Mouse (Mus musculus) stomach, embryonic 14.5 days (tissue): ENCODE results near the gene Intu. TPM values are rescaled to one million over a fixed set of nuclear protein-coding genes. Genes with fewer than 3 reads are reported as not detected.

ENCODE experiments used
- ATAC-seq: fragments of 200-750 bp; cut with Nextera tagmentation; 2 replicates; pipeline ENCODE4 v1.8.0; 2017; ENCODE audit warnings: low read depth, moderate TSS enrichment; ENCODE audit not compliant: insufficient number of reproducible peaks, insufficient read depth, low FRiP score
- H3K27ac ChIP-seq: fragments of 300-500 bp; sonication (generic); 2 replicates; pipeline ENCODE4 v1.5.1; 2014; ENCODE audit warnings: mild to moderate bottlenecking, low read length, moderate library complexity, mixed read lengths
- H3K27me3 ChIP-seq: fragments of 300-500 bp; sonication (generic); 2 replicates; pipeline ENCODE4 v1.6.1; 2014; ENCODE audit warnings: low read length, control low read depth, mixed read lengths; ENCODE audit not compliant: control insufficient read depth, insufficient read depth
- H3K36me3 ChIP-seq: fragments of 300-500 bp; sonication (generic); 2 replicates; pipeline ENCODE4 v1.6.1; 2014; ENCODE audit warnings: mild to moderate bottlenecking, control low read depth, low read length, moderate library complexity, mixed read lengths; ENCODE audit not compliant: control insufficient read depth, insufficient read depth
- H3K4me1 ChIP-seq: fragments of 300-500 bp; sonication (generic); 2 replicates; pipeline ENCODE4 v1.6.1; 2014; ENCODE audit warnings: low read length, control low read depth, mixed read lengths; ENCODE audit not compliant: control insufficient read depth, insufficient read depth
- H3K4me2 ChIP-seq: fragments of 300-500 bp; sonication (generic); replicated peaks from 2 replicates; pipeline ENCODE4 v1.6.1; 2014; ENCODE audit warnings: low read depth, low read length, control low read depth
- H3K4me3 ChIP-seq: fragments of 300-500 bp; sonication (generic); 2 replicates; pipeline ENCODE4 v1.5.1; 2014; ENCODE audit warnings: low read depth, low read length, control low read depth
- H3K9ac ChIP-seq: fragments of 300-500 bp; sonication (generic); replicated peaks from 2 replicates; pipeline ENCODE4 v1.6.1; 2014; ENCODE audit warnings: low read depth, mild to moderate bottlenecking, control low read depth, low read length, moderate library complexity, mixed read lengths
- H3K9me3 ChIP-seq: fragments of 300-500 bp; sonication (generic); 2 replicates; pipeline ENCODE4 v1.6.1; 2016; ENCODE audit warnings: low read depth, low read length, control low read depth; ENCODE audit not compliant: control insufficient read depth
- WGBS: fragments of 180-500 bp; shearing (Covaris S2); extraction: QIAGEN DNeasy Blood & Tissue Kit; methylation state at CpG from one replicate; pipeline ENCODE4 v1.1.7; 2014; 5-methylcytosine and 5-hydroxymethylcytosine counted together
- polyA plus RNA-seq: library from polyadenylated mRNA; unstranded; fragments of >200 nt; fragmentation: Nextera tagmentation; extraction: Ambion mirVana; gene quantifications from 2 replicates; pipeline ENCODE4 v1.2.1, GENCODE M21; 2014

The Intu gene
- polyA plus RNA-seq, 1 experiment from 2014 or later, result 3.3 TPM

- no peaks in the 10 kb centered on the region for H3K4me1 ChIP-seq
- H3K27me3 ChIP-seq, result no peaks in the 10 kb centered on the region
- no peaks in the 10 kb centered on the region for H3K9me3 ChIP-seq
- WGBS, result 45% methylated on average over 2 of the region's 2 CpGs
- no peak overlapping the region for H3K27ac ChIP-seq
- H3K9ac ChIP-seq, result no peak overlapping the region
- H3K4me2 ChIP-seq, result no peak overlapping the region
- no peak for ATAC-seq
- no peak overlapping the region for H3K4me3 ChIP-seq
- peaks cover 3% of the 10 kb centered on the region; the same call in 1 of the 2 replicates for H3K36me3 ChIP-seq
These were observed 163.4 kb downstream of the Intu start for GRCm38 (mm10) chr3:40694438-40694837.

- Histone ChIP-seq H3K36me3 (peaks cover 3% of the 10 kb centered on the region; the same call in 1 of the 2 replicates), H3K4me1 (no peaks in the 10 kb centered on the region), H3K4me3 (no peak overlapping the region), H3K27me3 (no peaks in the 10 kb centered on the region), H3K27ac (no peak overlapping the region), H3K4me2 (no peak overlapping the region), H3K9ac (no peak overlapping the region), H3K9me3 (no peaks in the 10 kb centered on the region)
- ATAC-seq, result no peak
- 98% methylated on average over 2 of the region's 2 CpGs for WGBS
These were observed 164.1 kb downstream of the Intu start for GRCm38 (mm10) chr3:40695162-40695561.

GRCm38 (mm10) chr3:40698834-40699233 lies 167.7 kb downstream of the Intu start:
- Histone ChIP-seq H3K4me1 (no peaks in the 10 kb centered on the region), H3K27me3 (no peaks in the 10 kb centered on the region), H3K4me2 (no peak overlapping the region), H3K27ac (no peak overlapping the region), H3K36me3 (peaks cover 3% of the 10 kb centered on the region; the same call in 1 of the 2 replicates), H3K4me3 (no peak overlapping the region), H3K9ac (no peak overlapping the region), H3K9me3 (no peaks in the 10 kb centered on the region)
- WGBS, result 75% methylated on average over 3 of the region's 3 CpGs
- ATAC-seq, result no peak

GRCm38 (mm10) chr3:40704816-40705430 lies 173.8 kb downstream of the Intu start:
- no peak overlapping the region for H3K27ac ChIP-seq
- 65% methylated on average over 5 of the region's 5 CpGs for WGBS
- no peaks in the 10 kb centered on the region for H3K36me3 ChIP-seq
- H3K4me3 ChIP-seq, result no peak overlapping the region
- no peak overlapping the region for H3K4me2 ChIP-seq
- H3K9ac ChIP-seq, result no peak overlapping the region
- H3K27me3 ChIP-seq, result no peaks in the 10 kb centered on the region
- ATAC-seq, result no peak
- H3K9me3 ChIP-seq, result no peaks in the 10 kb centered on the region
- H3K4me1 ChIP-seq, result no peaks in the 10 kb centered on the region

- H3K4me1 ChIP-seq, result no peaks in the 10 kb centered on the region
- 89% methylated on average over 30 of the region's 30 CpGs for WGBS
- no peak within 1 kb of the TSS for H3K4me2 ChIP-seq
- H3K9ac ChIP-seq, result no peak within 1 kb of the TSS
- no peak for ATAC-seq
- H3K9me3 ChIP-seq, result no peaks in the 10 kb centered on the region
- H3K36me3 ChIP-seq, result no peaks in the 10 kb centered on the region
- H3K27ac ChIP-seq, result no peak within 1 kb of the TSS
- no peak within 1 kb of the TSS for H3K4me3 ChIP-seq
- no peaks in the 10 kb centered on the region for H3K27me3 ChIP-seq
These were observed 177.6 kb downstream of the Intu start, which contains the start of gene Slc25a31 for GRCm38 (mm10) chr3:40708655-40709054. Slc25a31 (plus strand) TSS chr3:40708855.

- H3K27ac ChIP-seq, result no peak overlapping the region
- H3K4me1 ChIP-seq, result no peaks in the 10 kb centered on the region
- no peak overlapping the region for H3K9ac ChIP-seq
- 26% methylated on average over 1 of the region's 1 CpGs for WGBS
- H3K4me3 ChIP-seq, result no peak overlapping the region
- no peaks in the 10 kb centered on the region for H3K27me3 ChIP-seq
- H3K9me3 ChIP-seq, result no peaks in the 10 kb centered on the region
- H3K36me3 ChIP-seq, result no peaks in the 10 kb centered on the region
- no peak for ATAC-seq
- H3K4me2 ChIP-seq, result no peak overlapping the region
These were observed 185.0 kb downstream of the Intu start for GRCm38 (mm10) chr3:40716056-40716455.

- H3K9me3 ChIP-seq, result no peaks in the 10 kb centered on the region
- no peak for ATAC-seq
- no peak overlapping the region for H3K9ac ChIP-seq
- no peak overlapping the region for H3K4me2 ChIP-seq
- H3K36me3 ChIP-seq, result no peaks in the 10 kb centered on the region
- 73% methylated on average over 3 of the region's 3 CpGs for WGBS
- H3K27ac ChIP-seq, result no peak overlapping the region
- no peak overlapping the region for H3K4me3 ChIP-seq
- H3K27me3 ChIP-seq, result no peaks in the 10 kb centered on the region
- no peaks in the 10 kb centered on the region for H3K4me1 ChIP-seq
These were observed 187.9 kb downstream of the Intu start for GRCm38 (mm10) chr3:40719022-40719421.

GRCm38 (mm10) chr3:40738381-40738912 lies 207.4 kb downstream of the Intu start:
- H3K27me3 ChIP-seq, result no peaks in the 10 kb centered on the region
- no peaks in the 10 kb centered on the region for H3K4me1 ChIP-seq
- no peak overlapping the region for H3K4me3 ChIP-seq
- no peaks in the 10 kb centered on the region for H3K9me3 ChIP-seq
- H3K9ac ChIP-seq, result no peak overlapping the region
- no peak for ATAC-seq
- H3K4me2 ChIP-seq, result no peak overlapping the region
- no peak overlapping the region for H3K27ac ChIP-seq
- WGBS, result 79% methylated on average over 6 of the region's 6 CpGs
- no peaks in the 10 kb centered on the region for H3K36me3 ChIP-seq
